Mouse (Mus musculus): Measurements from ENCODE around the gene Golga4. TPM values are rescaled to one million over a fixed set of nuclear protein-coding genes. Genes with fewer than 3 reads are reported as not detected.

Gene Golga4
- polyA plus RNA-seq, 1 experiment = 7.2 TPM

DNA sequence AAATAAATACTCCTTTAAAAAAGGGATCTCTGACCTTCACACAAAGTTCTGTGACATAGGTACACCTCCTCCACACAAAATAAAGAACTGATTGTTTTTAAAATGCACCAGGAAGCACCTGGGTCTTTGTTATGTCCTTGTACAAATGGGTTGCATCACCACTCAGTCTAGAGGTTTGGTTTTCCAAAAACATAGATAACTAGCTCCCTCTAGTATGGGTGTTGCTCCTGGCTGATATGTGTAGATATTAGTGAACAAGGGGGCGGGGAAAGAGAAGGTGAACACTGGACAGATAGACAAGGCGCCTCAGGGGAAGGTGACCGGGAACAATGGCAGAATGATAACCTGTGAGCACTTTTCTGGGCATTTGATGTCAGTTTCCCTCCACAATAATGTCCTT, 10.1 kb upstream of the Golga4 start:
- TF ChIP-seq CTCF (IDR thresholded peaks at IDR 0.05; ENCODE audit: extremely low read depth, insufficient read depth, insufficient read length, insufficient replicate concordance) (no peak), POLR2A (IDR thresholded peaks at IDR 0.05; ENCODE audit: low read depth, low read length) (no peak)
- DNase-seq (ENCODE audit: low read depth in 1 of 2, low spot score in 2 of 2) = no peak
- H3K4me3 ChIP-seq (ENCODE audit: extremely low read depth, insufficient read depth, insufficient read length) = no peak overlapping the region
- H3K27me3 ChIP-seq (ENCODE audit: control insufficient read depth, insufficient read depth, low read length) = no peaks in the 10 kb centered on the region; the same call in 1 of the 2 replicates
- H3K4me1 ChIP-seq (ENCODE audit: control insufficient read depth, insufficient read depth, insufficient read length) = no peaks in the 10 kb centered on the region
- no peak overlapping the region for H3K27ac ChIP-seq (ENCODE audit: insufficient read depth, low read length)
- 88% methylated on average over 3 of the region's 3 CpGs for WGBS
- H3K36me3 ChIP-seq (ENCODE audit: control insufficient read depth, insufficient read depth, low read length) = no peaks in the 10 kb centered on the region

DNA sequence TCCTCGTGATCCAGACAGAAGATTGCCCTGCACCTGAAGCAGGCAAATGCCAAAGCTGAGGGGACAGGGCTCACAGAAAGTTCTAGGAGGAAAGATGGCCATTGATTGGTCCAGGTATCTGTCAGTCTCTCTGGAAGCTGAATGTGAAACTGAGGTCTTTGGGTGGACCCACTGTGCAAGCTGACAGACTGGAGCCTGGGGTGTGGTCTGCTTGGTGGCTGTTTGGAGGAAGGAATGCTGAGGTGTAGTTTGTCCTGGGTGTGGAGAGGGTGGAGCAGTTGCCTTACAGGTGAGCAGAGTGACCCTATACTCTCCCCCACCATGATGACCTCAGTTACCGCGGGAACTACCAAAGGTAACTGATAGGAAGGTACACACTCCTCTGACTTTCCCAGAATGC, 9.1 kb upstream of the Golga4 start:
- no peaks in the 10 kb centered on the region; the same call in 1 of the 2 replicates for H3K27me3 ChIP-seq (ENCODE audit: control insufficient read depth, insufficient read depth, low read length)
- no peak overlapping the region for H3K27ac ChIP-seq (ENCODE audit: insufficient read depth, low read length)
- H3K4me3 ChIP-seq (ENCODE audit: extremely low read depth, insufficient read depth, insufficient read length) = no peak overlapping the region
- DNase-seq (ENCODE audit: low read depth in 1 of 2, low spot score in 2 of 2) = no peak
- H3K36me3 ChIP-seq (ENCODE audit: control insufficient read depth, insufficient read depth, low read length) = no peaks in the 10 kb centered on the region
- no peak for TF ChIP-seq CTCF (IDR thresholded peaks at IDR 0.05; ENCODE audit: extremely low read depth, insufficient read depth, insufficient read length, insufficient replicate concordance)
- no peak for TF ChIP-seq POLR2A (IDR thresholded peaks at IDR 0.05; ENCODE audit: low read depth, low read length)
- H3K4me1 ChIP-seq (ENCODE audit: control insufficient read depth, insufficient read depth, insufficient read length) = no peaks in the 10 kb centered on the region
- whole genome bisulfite sequencing = 88% methylated on average over 3 of the region's 3 CpGs

DNA sequence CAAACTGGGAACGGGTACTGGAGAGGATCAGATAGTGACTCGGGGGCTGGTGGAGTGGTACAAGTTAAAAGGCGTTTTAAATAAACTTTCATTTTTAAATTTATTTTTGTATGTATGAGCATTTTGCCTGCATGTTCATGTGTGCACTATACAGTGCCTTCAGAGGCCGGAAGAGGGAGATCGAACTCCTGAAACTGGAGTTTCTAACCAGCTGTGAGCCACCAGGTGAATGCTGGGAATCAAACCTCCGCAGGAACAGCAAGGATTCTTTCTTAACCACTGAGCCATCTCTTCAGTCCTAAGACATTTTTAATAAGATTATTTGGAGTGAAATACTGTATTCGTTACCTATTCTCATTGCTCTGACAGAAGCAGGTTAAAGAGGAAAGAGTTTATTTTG, 8.0 kb upstream of the Golga4 start:
- Histone ChIP-seq H3K4me3 (ENCODE audit: extremely low read depth, insufficient read depth, insufficient read length) (no peak overlapping the region), H3K27me3 (ENCODE audit: control insufficient read depth, insufficient read depth, low read length) (no peaks in the 10 kb centered on the region; the same call in 1 of the 2 replicates), H3K27ac (ENCODE audit: insufficient read depth, low read length) (no peak overlapping the region), H3K4me1 (ENCODE audit: control insufficient read depth, insufficient read depth, insufficient read length) (no peaks in the 10 kb centered on the region), H3K36me3 (ENCODE audit: control insufficient read depth, insufficient read depth, low read length) (no peaks in the 10 kb centered on the region)
- DNase-seq (ENCODE audit: low read depth in 1 of 2, low spot score in 2 of 2) = no peak
- TF ChIP-seq CTCF (IDR thresholded peaks at IDR 0.05; ENCODE audit: extremely low read depth, insufficient read depth, insufficient read length, insufficient replicate concordance) (no peak), POLR2A (IDR thresholded peaks at IDR 0.05; ENCODE audit: low read depth, low read length) (no peak)
- WGBS = 73% methylated on average over 7 of the region's 7 CpGs

DNA sequence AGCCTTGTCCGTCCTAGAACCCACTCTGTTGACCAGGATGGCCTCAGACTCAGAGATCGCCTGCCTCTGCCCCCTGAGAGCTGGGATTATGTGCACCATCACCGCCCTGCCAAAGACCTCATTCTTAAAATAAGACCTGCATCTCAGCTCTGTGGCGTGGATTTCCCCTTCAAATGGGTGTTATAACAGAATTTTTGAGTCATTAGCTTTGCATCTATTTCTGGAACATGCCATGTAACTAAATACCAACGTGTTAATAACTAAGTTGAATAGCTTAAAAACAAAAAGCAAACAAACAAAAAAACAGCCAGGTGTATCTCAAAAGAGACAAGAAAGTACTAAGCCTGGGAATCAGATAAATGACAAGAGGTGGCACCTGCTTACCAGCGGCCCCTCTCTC, 5.1 kb upstream of the Golga4 start:
- TF ChIP-seq POLR2A (IDR thresholded peaks at IDR 0.05; ENCODE audit: low read depth, low read length) (no peak), CTCF (IDR thresholded peaks at IDR 0.05; ENCODE audit: extremely low read depth, insufficient read depth, insufficient read length, insufficient replicate concordance) (no peak)
- H3K27me3 ChIP-seq (ENCODE audit: control insufficient read depth, insufficient read depth, low read length) = no peaks in the 10 kb centered on the region; the same call in 1 of the 2 replicates
- 84% methylated on average over 6 of the region's 6 CpGs for WGBS
- H3K4me3 ChIP-seq (ENCODE audit: extremely low read depth, insufficient read depth, insufficient read length) = no peak overlapping the region
- H3K4me1 ChIP-seq (ENCODE audit: control insufficient read depth, insufficient read depth, insufficient read length) = no peaks in the 10 kb centered on the region; the same call in 1 of the 2 replicates
- H3K36me3 ChIP-seq (ENCODE audit: control insufficient read depth, insufficient read depth, low read length) = no peaks in the 10 kb centered on the region
- DNase-seq (ENCODE audit: low read depth in 1 of 2, low spot score in 2 of 2) = no peak
- no peak overlapping the region for H3K27ac ChIP-seq (ENCODE audit: insufficient read depth, low read length)

DNA sequence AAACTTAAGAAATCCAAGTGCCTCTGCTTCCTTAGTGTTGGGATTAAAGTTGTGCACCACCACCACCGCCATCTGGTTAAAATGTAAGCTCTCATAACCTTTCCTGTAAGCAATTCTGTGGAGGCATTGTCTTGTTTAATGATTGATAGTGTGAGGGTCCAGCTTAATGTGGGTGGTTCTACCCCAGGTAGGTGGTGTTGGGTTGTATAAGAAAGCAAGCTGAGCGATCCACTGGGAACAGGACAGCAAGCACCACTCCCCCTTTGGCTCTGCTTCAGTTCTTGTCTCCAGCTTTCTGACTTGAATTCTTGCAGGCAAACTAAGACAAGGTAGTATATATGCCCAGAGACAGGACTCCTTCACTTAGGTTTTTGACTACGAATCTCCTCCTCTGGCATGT, 1.4 kb upstream of the Golga4 start:
- Histone ChIP-seq H3K27me3 (ENCODE audit: control insufficient read depth, insufficient read depth, low read length) (no peaks in the 10 kb centered on the region), H3K4me1 (ENCODE audit: control insufficient read depth, insufficient read depth, insufficient read length) (peaks cover 2% of the 10 kb centered on the region; the same call in 1 of the 2 replicates), H3K27ac (ENCODE audit: insufficient read depth, low read length) (no peak overlapping the region), H3K36me3 (ENCODE audit: control insufficient read depth, insufficient read depth, low read length) (no peaks in the 10 kb centered on the region), H3K4me3 (ENCODE audit: extremely low read depth, insufficient read depth, insufficient read length) (no peak overlapping the region)
- 83% methylated on average over 3 of the region's 3 CpGs for WGBS
- no peak for TF ChIP-seq CTCF (IDR thresholded peaks at IDR 0.05; ENCODE audit: extremely low read depth, insufficient read depth, insufficient read length, insufficient replicate concordance)
- TF ChIP-seq POLR2A (IDR thresholded peaks at IDR 0.05; ENCODE audit: low read depth, low read length) = no peak
- DNase-seq (ENCODE audit: low read depth in 1 of 2, low spot score in 2 of 2) = no peak

DNA sequence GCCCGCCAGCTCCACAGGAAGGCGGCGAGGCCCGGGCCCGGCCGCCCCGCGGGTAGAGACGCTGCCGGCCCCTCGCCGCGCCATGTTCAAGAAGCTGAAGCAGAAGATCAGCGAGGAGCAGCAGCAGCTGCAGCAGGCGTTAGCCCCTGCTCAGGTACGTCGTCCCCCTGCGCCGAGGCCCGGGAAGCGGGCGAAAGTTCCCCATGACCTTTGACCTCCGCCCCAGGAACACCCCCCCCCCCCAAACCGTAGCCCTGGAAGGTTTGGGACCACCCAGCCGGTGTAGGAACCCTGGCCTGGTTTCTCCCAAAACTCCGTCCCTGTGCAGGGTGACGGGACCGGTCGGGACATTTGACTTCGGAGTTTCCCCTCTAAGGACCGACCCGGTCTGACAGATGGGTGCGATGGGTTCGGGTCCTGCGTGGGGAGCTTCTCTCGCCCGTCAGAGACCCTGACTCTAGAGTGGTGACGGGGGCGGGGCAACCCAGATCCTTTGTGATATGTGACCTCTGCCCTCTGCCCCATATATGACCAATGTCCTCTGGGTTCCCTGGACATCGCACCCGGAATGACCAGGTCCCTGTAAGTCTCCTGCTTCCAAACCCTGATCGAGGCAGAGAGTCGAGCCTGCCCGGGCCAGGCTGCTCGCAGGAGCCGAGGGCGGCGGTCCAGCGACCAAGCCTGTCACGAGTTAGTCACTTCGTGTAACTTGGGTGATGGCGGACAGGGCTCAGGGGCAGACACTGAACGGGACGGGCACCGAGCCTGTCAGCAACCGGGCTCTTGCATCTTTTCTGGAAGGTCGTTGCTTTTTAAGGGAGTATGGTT, 551 bp downstream of the Golga4 start:
- Histone ChIP-seq H3K4me1 (ENCODE audit: control insufficient read depth, insufficient read depth, insufficient read length) (peaks cover 2% of the 10 kb centered on the region; the same call in 1 of the 2 replicates), H3K27me3 (ENCODE audit: control insufficient read depth, insufficient read depth, low read length) (no peaks in the 10 kb centered on the region), H3K36me3 (ENCODE audit: control insufficient read depth, insufficient read depth, low read length) (no peaks in the 10 kb centered on the region), H3K27ac (ENCODE audit: insufficient read depth, low read length) (peak overlapping the region; percentile 23; the same call in 1 of the 2 replicates), H3K4me3 (ENCODE audit: extremely low read depth, insufficient read depth, insufficient read length) (peak overlapping the region; percentile 91)
- TF ChIP-seq CTCF (IDR thresholded peaks at IDR 0.05; ENCODE audit: extremely low read depth, insufficient read depth, insufficient read length, insufficient replicate concordance) = no peak
- under 1% methylated on average over 57 of the region's 57 CpGs for WGBS
- no peak for DNase-seq (ENCODE audit: low read depth in 1 of 2, low spot score in 2 of 2)

DNA sequence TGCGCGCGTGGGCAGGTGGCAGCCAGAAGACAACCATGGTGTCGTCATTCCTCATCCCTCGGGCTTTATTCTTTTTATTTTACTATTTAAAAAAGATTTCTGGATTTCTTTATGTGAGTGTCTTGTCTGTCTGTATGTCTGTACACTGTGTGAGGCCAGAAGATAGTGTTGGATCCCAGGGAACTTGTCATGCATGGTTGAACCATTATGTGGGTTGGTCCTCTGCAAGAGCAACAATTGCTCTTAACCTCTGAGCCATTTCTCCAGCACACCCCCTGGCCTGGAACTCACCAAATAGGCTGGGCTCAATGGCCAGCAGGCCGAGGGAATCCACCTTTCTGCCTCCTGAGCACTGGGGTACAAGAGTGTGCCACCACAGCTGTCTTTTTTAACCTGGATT, 1.5 kb downstream of the Golga4 start:
- H3K36me3 ChIP-seq (ENCODE audit: control insufficient read depth, insufficient read depth, low read length) = no peaks in the 10 kb centered on the region; the same call in 1 of the 2 replicates
- TF ChIP-seq POLR2A (IDR thresholded peaks at IDR 0.05; ENCODE audit: low read depth, low read length) (no peak), CTCF (IDR thresholded peaks at IDR 0.05; ENCODE audit: extremely low read depth, insufficient read depth, insufficient read length, insufficient replicate concordance) (no peak)
- no peak overlapping the region for H3K4me3 ChIP-seq (ENCODE audit: extremely low read depth, insufficient read depth, insufficient read length)
- 82% methylated on average over 6 of the region's 6 CpGs for WGBS
- no peak for DNase-seq (ENCODE audit: low read depth in 1 of 2, low spot score in 2 of 2)
- H3K27ac ChIP-seq (ENCODE audit: insufficient read depth, low read length) = no peak overlapping the region
- H3K4me1 ChIP-seq (ENCODE audit: control insufficient read depth, insufficient read depth, insufficient read length) = peaks cover 4% of the 10 kb centered on the region
- H3K27me3 ChIP-seq (ENCODE audit: control insufficient read depth, insufficient read depth, low read length) = no peaks in the 10 kb centered on the region

Data from spleen, adult 2 months (tissue).